Mouse (Mus musculus): ENCODE data around the gene Parp3. TPM values are rescaled to one million over a fixed set of nuclear protein-coding genes. Genes with fewer than 3 reads are reported as not detected.

Parp3 gene
- polyA plus RNA-seq, 1 experiment from 2014 or later: 0.76 TPM

DNA sequence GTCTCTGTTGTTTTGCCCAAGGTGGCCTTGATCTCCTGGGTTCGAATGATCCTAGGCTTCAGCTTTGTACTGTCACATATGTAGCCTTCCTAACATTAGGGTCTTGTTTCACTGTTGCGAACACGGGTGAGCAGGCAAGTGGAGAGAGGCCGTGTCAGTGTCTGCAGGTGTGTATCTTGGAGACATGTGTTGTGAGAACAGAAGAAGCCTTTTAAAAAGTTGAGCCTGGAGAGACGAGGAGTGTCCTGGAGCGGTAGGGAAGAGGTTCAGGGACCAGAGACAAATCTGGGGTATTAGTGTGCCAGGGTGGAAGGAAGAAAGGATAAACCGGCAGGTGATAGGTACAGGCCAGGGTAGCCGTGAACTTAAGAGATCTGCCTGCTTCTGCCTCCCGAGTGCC lies 1.4 kb upstream of the Parp3 start:
- Histone ChIP-seq H3K4me3 (replicated peaks; ENCODE audit: low read depth, low read length) (peak overlapping the region; percentile 66), H3K36me3 (ENCODE audit: control insufficient read depth, insufficient read depth, low read length) (peaks cover 26% of the 10 kb centered on the region), H3K9me3 (ENCODE audit: control insufficient read depth, low read length) (no peaks in the 10 kb centered on the region), H3K9ac (replicated peaks; ENCODE audit: low read length) (peak overlapping the region; percentile 62), H3K27ac (replicated peaks; ENCODE audit: low read depth, low read length) (no peak overlapping the region), H3K4me1 (ENCODE audit: control insufficient read depth, insufficient read depth, low read length) (peaks cover 12% of the 10 kb centered on the region), H3K4me2 (ENCODE audit: low read length) (peak overlapping the region; percentile 95), H3K27me3 (ENCODE audit: control insufficient read depth, insufficient read depth, low read length) (no peaks in the 10 kb centered on the region)
- ATAC-seq (ENCODE audit: low FRiP score, low TSS enrichment) (no peak), DNase-seq (no peak)
- 83% methylated on average over 9 of the region's 9 CpGs for WGBS

DNA sequence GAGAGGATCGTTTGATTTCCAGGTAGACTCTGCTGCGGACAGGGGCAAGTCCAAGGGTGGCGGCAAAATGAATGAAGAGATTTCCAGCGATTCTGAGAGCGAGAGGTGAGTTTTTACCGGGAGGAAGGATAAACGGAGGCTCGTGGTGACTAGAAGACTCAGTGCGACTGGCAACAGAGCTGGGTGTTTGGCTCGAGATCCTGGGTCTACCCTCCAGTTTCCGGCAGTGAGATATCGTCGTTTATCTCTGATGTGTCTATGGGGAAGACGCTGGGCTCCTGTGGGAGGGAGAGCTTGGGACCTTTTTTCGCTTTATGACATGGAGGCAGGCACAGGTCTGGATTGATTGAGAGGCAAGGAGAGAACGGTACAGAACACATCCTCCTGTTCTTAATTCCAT lies 900 bp upstream of the Parp3 start:
- H3K4me1 ChIP-seq (ENCODE audit: control insufficient read depth, insufficient read depth, low read length): peaks cover 12% of the 10 kb centered on the region
- peak overlapping the region; percentile 62 for H3K9ac ChIP-seq (replicated peaks; ENCODE audit: low read length)
- H3K27me3 ChIP-seq (ENCODE audit: control insufficient read depth, insufficient read depth, low read length): no peaks in the 10 kb centered on the region
- no peak overlapping the region for H3K27ac ChIP-seq (replicated peaks; ENCODE audit: low read depth, low read length)
- ATAC-seq (ENCODE audit: low FRiP score, low TSS enrichment) (no peak), DNase-seq (no peak)
- no peaks in the 10 kb centered on the region for H3K9me3 ChIP-seq (ENCODE audit: control insufficient read depth, low read length)
- WGBS: 6% methylated on average over 16 of the region's 16 CpGs
- peaks cover 21% of the 10 kb centered on the region for H3K36me3 ChIP-seq (ENCODE audit: control insufficient read depth, insufficient read depth, low read length)
- peak overlapping the region; percentile 66 for H3K4me3 ChIP-seq (replicated peaks; ENCODE audit: low read depth, low read length)
- H3K4me2 ChIP-seq (ENCODE audit: low read length): peak overlapping the region; percentile 95

DNA sequence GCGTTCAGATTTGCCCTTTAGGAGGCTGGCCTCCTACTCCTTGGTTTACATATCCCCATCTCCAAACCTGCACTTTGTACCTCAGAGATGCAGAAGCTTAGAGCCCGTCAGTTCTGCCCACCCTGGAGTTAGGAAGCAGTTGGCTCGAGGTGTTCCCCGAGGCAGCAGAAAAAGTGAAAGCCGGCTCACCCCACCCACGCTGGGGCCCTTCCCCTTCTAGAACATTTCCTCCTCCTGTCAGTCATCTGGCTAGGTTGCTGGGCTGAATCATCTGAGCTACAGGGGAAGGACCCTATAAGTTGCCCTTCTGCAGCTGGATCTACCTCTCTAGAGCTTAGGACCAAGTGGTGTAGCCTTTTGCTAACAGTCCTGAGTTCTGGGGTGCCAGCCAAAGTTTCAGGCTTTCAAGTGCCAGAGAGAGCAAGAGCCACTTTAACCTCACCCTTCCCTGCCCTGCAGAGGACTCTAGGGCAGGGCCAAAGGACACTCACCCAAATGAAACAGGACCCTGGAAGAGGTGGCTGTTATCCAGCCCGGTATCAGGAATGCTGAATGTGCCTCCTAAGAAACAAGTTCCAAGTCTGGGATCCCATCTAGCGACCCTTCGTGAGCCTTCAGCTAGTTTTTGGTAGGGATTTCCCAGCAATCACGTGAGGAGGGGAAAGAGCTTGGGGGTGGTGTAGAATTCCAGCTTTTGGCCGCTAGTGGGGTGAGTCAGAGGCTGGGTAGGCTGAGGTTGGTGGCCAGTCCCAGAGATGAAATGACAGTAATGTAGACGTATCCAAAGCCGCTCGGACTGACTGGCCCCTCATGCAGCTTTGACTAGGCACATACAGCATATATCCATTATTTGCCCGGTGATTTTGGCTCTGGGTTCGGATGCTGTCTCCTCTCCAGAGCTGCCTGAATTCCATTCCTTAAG lies 486 bp downstream of the Parp3 start:
- Histone ChIP-seq H3K4me1 (ENCODE audit: control insufficient read depth, insufficient read depth, low read length) (peaks cover 12% of the 10 kb centered on the region), H3K27me3 (ENCODE audit: control insufficient read depth, insufficient read depth, low read length) (no peaks in the 10 kb centered on the region), H3K9me3 (ENCODE audit: control insufficient read depth, low read length) (no peaks in the 10 kb centered on the region), H3K4me3 (replicated peaks; ENCODE audit: low read depth, low read length) (peak overlapping the region; percentile 66), H3K9ac (replicated peaks; ENCODE audit: low read length) (no peak overlapping the region; the same call in 1 of the 2 replicates), H3K4me2 (ENCODE audit: low read length) (peak overlapping the region; percentile 33; the same call in 1 of the 2 replicates), H3K27ac (replicated peaks; ENCODE audit: low read depth, low read length) (0 out of 2 replicates have a peak overlapping the region, but pooled peaks have one; percentile 26), H3K36me3 (ENCODE audit: control insufficient read depth, insufficient read depth, low read length) (peaks cover 12% of the 10 kb centered on the region; the same call in 1 of the 2 replicates)
- DNase-seq (no peak), ATAC-seq (ENCODE audit: low FRiP score, low TSS enrichment) (no peak; the same call in 1 of the 2 replicates)
- WGBS: 39% methylated on average over 16 of the region's 16 CpGs

DNA sequence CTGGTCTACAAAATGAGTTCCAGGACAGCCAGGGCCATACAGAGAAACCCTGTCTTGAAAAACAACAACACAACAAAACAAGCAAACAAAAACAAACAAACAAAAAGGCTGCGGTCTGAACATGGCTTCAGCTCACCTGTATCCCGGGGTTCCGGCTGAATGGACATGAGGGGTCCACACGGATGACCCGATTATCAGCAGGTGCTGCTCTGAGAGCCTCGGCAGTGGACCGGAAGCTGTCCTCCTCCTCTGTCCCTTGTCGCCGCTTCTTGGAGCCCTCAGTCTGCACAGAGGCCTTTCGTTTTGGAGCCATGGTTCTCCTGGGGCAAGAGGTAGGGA lies 1.1 kb downstream of the Parp3 start, which contains the start of gene Rrp9:
Gene Rrp9 (plus strand): TSS at position 301 of the 339 bp plus-strand sequence.
- H3K4me3 ChIP-seq (replicated peaks; ENCODE audit: low read depth, low read length): peak within 1 kb of the TSS; percentile 66
- 87% methylated on average over 10 of the region's 10 CpGs for WGBS

DNA sequence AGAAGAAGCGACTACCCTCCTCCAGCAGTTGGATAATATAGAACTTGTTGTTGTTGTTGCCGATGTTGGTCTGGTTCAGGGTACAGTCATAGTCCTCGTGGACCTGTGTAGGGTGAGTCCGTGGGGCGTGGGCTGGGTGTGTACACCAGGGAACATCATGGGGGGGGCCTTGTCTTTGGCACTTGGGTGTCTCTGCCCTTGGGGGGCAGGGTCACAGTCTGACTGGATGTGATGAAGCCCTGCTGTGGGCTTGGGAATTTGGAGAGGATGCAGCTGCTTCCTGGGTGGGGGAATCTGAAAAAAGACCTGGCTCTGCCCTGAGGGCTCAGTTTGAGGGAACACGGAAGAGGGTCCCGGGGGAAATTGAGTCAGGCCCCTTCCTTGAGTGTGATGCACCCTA lies 1.7 kb downstream of the Parp3 start:
- DNase-seq: no peak
- no peak overlapping the region for H3K4me3 ChIP-seq (replicated peaks; ENCODE audit: low read depth, low read length)
- WGBS: 63% methylated on average over 7 of the region's 7 CpGs
- no peaks in the 10 kb centered on the region for H3K27me3 ChIP-seq (ENCODE audit: control insufficient read depth, insufficient read depth, low read length)
- no peak overlapping the region for H3K27ac ChIP-seq (replicated peaks; ENCODE audit: low read depth, low read length)
- no peak for ATAC-seq (ENCODE audit: low FRiP score, low TSS enrichment)
- H3K9ac ChIP-seq (replicated peaks; ENCODE audit: low read length): no peak overlapping the region
- peaks cover 12% of the 10 kb centered on the region for H3K4me1 ChIP-seq (ENCODE audit: control insufficient read depth, insufficient read depth, low read length)
- no peak overlapping the region for H3K4me2 ChIP-seq (ENCODE audit: low read length)
- no peaks in the 10 kb centered on the region for H3K9me3 ChIP-seq (ENCODE audit: control insufficient read depth, low read length)
- H3K36me3 ChIP-seq (ENCODE audit: control insufficient read depth, insufficient read depth, low read length): 0 out of 2 replicates have a peak, but pooled peaks cover under 1% of the 10 kb centered on the region

More for the DNA sequence above, 1.1 kb downstream of the Parp3 start, which contains the start of gene Rrp9:
- peak within 1 kb of the TSS; percentile 33; the same call in 1 of the 2 replicates for H3K4me2 ChIP-seq (ENCODE audit: low read length)
- H3K27ac ChIP-seq (replicated peaks; ENCODE audit: low read depth, low read length): 0 out of 2 replicates have a peak within 1 kb of the TSS, but pooled peaks have one; percentile 26
- H3K9ac ChIP-seq (replicated peaks; ENCODE audit: low read length): no peak within 1 kb of the TSS; the same call in 1 of the 2 replicates
- H3K36me3 ChIP-seq (ENCODE audit: control insufficient read depth, insufficient read depth, low read length): peaks cover 6% of the 10 kb centered on the region; the same call in 1 of the 2 replicates
- H3K27me3 ChIP-seq (ENCODE audit: control insufficient read depth, insufficient read depth, low read length): no peaks in the 10 kb centered on the region
- no peak for DNase-seq
- no peaks in the 10 kb centered on the region for H3K9me3 ChIP-seq (ENCODE audit: control insufficient read depth, low read length)
- ATAC-seq (ENCODE audit: low FRiP score, low TSS enrichment): no peak
- H3K4me1 ChIP-seq (ENCODE audit: control insufficient read depth, insufficient read depth, low read length): peaks cover 12% of the 10 kb centered on the region

DNA sequence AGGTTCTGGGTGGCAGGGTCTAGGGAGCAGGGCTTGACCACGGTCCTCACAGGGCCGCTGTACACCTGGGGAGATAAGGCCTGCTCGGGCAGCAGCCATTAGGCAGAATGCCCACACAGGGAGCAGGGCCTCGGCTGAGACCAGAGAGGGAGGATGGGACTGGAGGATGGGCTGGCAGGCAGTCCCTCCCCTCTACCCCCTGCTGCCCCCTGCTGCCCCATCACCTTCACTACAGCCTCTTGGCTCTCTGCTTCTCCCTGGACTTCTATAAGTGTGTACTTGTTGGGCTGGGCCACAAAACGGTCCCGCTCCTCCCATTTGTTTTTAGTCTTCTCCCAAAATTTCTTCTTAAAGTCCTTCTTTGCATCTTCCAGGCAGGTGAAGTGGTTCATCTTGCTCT lies 2.3 kb downstream of the Parp3 start:
- Histone ChIP-seq H3K4me3 (replicated peaks; ENCODE audit: low read depth, low read length) (no peak overlapping the region), H3K9me3 (ENCODE audit: control insufficient read depth, low read length) (no peaks in the 10 kb centered on the region), H3K36me3 (ENCODE audit: control insufficient read depth, insufficient read depth, low read length) (no peaks in the 10 kb centered on the region), H3K9ac (replicated peaks; ENCODE audit: low read length) (0 out of 2 replicates have a peak overlapping the region, but pooled peaks have one; percentile 20), H3K27me3 (ENCODE audit: control insufficient read depth, insufficient read depth, low read length) (no peaks in the 10 kb centered on the region), H3K27ac (replicated peaks; ENCODE audit: low read depth, low read length) (no peak overlapping the region), H3K4me2 (ENCODE audit: low read length) (no peak overlapping the region), H3K4me1 (ENCODE audit: control insufficient read depth, insufficient read depth, low read length) (peaks cover 12% of the 10 kb centered on the region)
- DNase-seq (peak; percentile 70), ATAC-seq (ENCODE audit: low FRiP score, low TSS enrichment) (peak; percentile 7; the same call in 1 of the 2 replicates)
- 3% methylated on average over 6 of the region's 6 CpGs for WGBS

DNA sequence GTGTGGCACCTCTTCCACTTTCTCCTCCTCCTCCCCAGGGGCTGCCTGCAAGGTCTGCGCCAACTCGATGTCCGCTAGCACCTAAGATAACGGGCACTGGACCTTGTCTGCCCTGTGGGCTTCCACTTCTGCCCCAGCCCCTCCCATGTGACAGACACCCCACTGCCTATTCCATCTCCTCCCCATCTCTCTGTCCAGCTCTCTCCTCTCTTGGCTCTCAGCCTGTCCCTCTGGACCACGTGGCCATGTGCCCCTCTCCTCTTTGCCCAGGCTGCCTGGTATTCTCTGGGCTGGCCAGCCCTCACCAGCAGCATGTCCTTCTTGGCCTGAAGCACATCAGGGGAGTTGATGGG lies 3.0 kb downstream of the Parp3 start:
- peaks cover 12% of the 10 kb centered on the region for H3K4me1 ChIP-seq (ENCODE audit: control insufficient read depth, insufficient read depth, low read length)
- no peaks in the 10 kb centered on the region for H3K27me3 ChIP-seq (ENCODE audit: control insufficient read depth, insufficient read depth, low read length)
- H3K36me3 ChIP-seq (ENCODE audit: control insufficient read depth, insufficient read depth, low read length): no peaks in the 10 kb centered on the region
- H3K4me2 ChIP-seq (ENCODE audit: low read length): no peak overlapping the region
- DNase-seq (no peak), ATAC-seq (ENCODE audit: low FRiP score, low TSS enrichment) (no peak)
- no peak overlapping the region for H3K4me3 ChIP-seq (replicated peaks; ENCODE audit: low read depth, low read length)
- 0 out of 2 replicates have a peak overlapping the region, but pooled peaks have one; percentile 20 for H3K9ac ChIP-seq (replicated peaks; ENCODE audit: low read length)
- no peaks in the 10 kb centered on the region for H3K9me3 ChIP-seq (ENCODE audit: control insufficient read depth, low read length)
- no peak overlapping the region for H3K27ac ChIP-seq (replicated peaks; ENCODE audit: low read depth, low read length)
- 72% methylated on average over 5 of the region's 5 CpGs for WGBS

DNA sequence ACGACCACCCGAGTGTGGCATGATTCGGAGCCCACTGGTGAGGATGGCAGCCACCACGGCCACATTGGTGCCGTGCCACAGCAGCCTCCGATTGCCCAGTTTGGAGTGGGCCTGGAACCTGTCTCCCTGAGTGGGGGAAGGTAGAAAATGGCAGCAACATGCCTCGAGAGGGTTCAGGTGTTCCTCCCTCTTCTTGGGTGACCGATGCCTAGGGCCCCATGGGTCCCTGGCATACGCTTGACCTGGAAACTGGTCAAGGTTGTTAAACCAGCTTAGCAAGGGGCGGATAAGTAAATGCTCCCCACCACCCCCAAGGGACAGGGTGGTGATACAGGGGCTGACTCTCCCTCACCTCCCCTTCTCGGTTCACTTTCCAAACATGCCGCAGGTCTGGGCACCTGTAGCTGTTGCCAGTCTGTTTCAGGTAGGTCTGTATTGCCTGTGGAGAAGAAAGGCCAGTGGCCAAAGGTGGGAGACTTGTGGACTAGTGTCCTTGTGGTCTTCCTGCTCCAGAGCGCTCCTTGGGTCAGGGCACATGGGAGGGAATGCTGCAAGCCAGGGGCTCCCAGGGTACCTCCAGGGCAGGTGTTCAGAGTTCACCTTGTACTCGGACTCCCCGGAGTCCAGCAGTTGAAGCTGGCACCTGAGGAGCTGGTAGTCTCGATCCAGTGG lies 3.5 kb downstream of the Parp3 start:
- Histone ChIP-seq H3K4me2 (ENCODE audit: low read length) (no peak overlapping the region), H3K4me3 (replicated peaks; ENCODE audit: low read depth, low read length) (no peak overlapping the region), H3K27me3 (ENCODE audit: control insufficient read depth, insufficient read depth, low read length) (no peaks in the 10 kb centered on the region), H3K27ac (replicated peaks; ENCODE audit: low read depth, low read length) (no peak overlapping the region), H3K9me3 (ENCODE audit: control insufficient read depth, low read length) (no peaks in the 10 kb centered on the region), H3K36me3 (ENCODE audit: control insufficient read depth, insufficient read depth, low read length) (no peaks in the 10 kb centered on the region), H3K9ac (replicated peaks; ENCODE audit: low read length) (no peak overlapping the region), H3K4me1 (ENCODE audit: control insufficient read depth, insufficient read depth, low read length) (peaks cover 12% of the 10 kb centered on the region)
- no peak for DNase-seq
- WGBS: 92% methylated on average over 16 of the region's 16 CpGs
- ATAC-seq (ENCODE audit: low FRiP score, low TSS enrichment): no peak
